ENCODE assay signal across 28 mouse cellular contexts in genomic region chr11:110484426-110484825, GRCm38 (mm10).
"Had no signal": no experiment of that assay in that cellular context is flagged by ENCODE, and none has a peak within 500 bp of the region (broad histone marks: within the 10 kb centered on the region; RNA-seq: fewer than 3 reads in every experiment).

No protein-coding gene starts in this region.

- DNase-seq: cerebellum, adult 18-20 months; cerebellum, adult 2 months; cerebellum, adult 8-10 months; cerebellum, adult 9-10 months; cerebellum, adult 9-11 months; cerebellum, postnatal 10 days; cerebellum, postnatal 14 days; cerebellum, postnatal 25 days; cerebellum, postnatal 36 days; embryo, embryonic 11 days; forebrain, postnatal 0 days; gastrocnemius, adult 2 months; gastrocnemius, postnatal 10 days; gastrocnemius, postnatal 14 days; gastrocnemius, postnatal 25 days; gastrocnemius, postnatal 36 days; heart, adult 18-20 months had no signal

- H3K36me3 ChIP-seq: forebrain, embryonic 12.5 days had no signal

- H3K9ac ChIP-seq: embryonic facial prominence, embryonic 12.5 days; embryonic facial prominence, embryonic 13.5 days; embryonic facial prominence, embryonic 15.5 days; forebrain, embryonic 12.5 days; forebrain, embryonic 13.5 days; forebrain, embryonic 15.5 days; forebrain, postnatal 0 days had no signal

- H3K27ac ChIP-seq: embryonic facial prominence, embryonic 10.5 days; embryonic facial prominence, embryonic 12.5 days; embryonic facial prominence, embryonic 13.5 days; embryonic facial prominence, embryonic 15.5 days; forebrain, embryonic 10.5 days; forebrain, embryonic 12.5 days; forebrain, embryonic 13.5 days; forebrain, embryonic 15.5 days had no signal

- ATAC-seq: forebrain, embryonic 13.5 days; forebrain, embryonic 14.5 days; forebrain, embryonic 15.5 days; forebrain, embryonic 16.5 days; forebrain, postnatal 0 days had no signal

- H3K9me3 ChIP-seq: embryonic facial prominence, embryonic 10.5 days; embryonic facial prominence, embryonic 12.5 days; embryonic facial prominence, embryonic 13.5 days; embryonic facial prominence, embryonic 15.5 days; forebrain, embryonic 10.5 days; forebrain, embryonic 12.5 days; forebrain, embryonic 15.5 days had no signal

- H3K27me3 ChIP-seq: embryonic facial prominence, embryonic 12.5 days; embryonic facial prominence, embryonic 13.5 days; embryonic facial prominence, embryonic 15.5 days; forebrain, embryonic 15.5 days had no signal

- H3K4me3 ChIP-seq: embryonic facial prominence, embryonic 10.5 days; embryonic facial prominence, embryonic 12.5 days; embryonic facial prominence, embryonic 13.5 days; embryonic facial prominence, embryonic 15.5 days; erythroblast, embryonic 14.5 days; forebrain, embryonic 10.5 days; forebrain, embryonic 12.5 days; forebrain, embryonic 13.5 days; forebrain, embryonic 15.5 days; gastrocnemius, adult 2 months had no signal

- H3K4me2 ChIP-seq: embryonic facial prominence, embryonic 12.5 days; embryonic facial prominence, embryonic 13.5 days; embryonic facial prominence, embryonic 15.5 days; forebrain, embryonic 12.5 days; forebrain, embryonic 13.5 days; forebrain, embryonic 15.5 days had no signal
